Mouse (Mus musculus) liver, embryonic 15.5 days (tissue): ENCODE results near the gene Klhdc9. TPM values are rescaled to one million over a fixed set of nuclear protein-coding genes. Genes with fewer than 3 reads are reported as not detected.

Experiments
- ATAC-seq: fragments of 200-750 bp; cut with Nextera tagmentation; 2 replicates; pipeline ENCODE4 v1.8.0; 2017; ENCODE audit warnings: moderate number of reproducible peaks, mild to moderate bottlenecking, moderate library complexity; ENCODE audit not compliant: insufficient read depth
- H3K27ac ChIP-seq: fragments of 300-500 bp; sonication (generic); replicated peaks from 2 replicates; pipeline ENCODE4 v1.5.1; 2015; ENCODE audit warnings: mild to moderate bottlenecking, inconsistent platforms
- H3K27me3 ChIP-seq: fragments of 300-500 bp; sonication (generic); 2 replicates; pipeline ENCODE4 v1.6.1; 2015; ENCODE audit warnings: mild to moderate bottlenecking, inconsistent platforms
- H3K36me3 ChIP-seq: fragments of 300-500 bp; sonication (generic); replicated peaks from 2 replicates; pipeline ENCODE4 v1.6.1; 2015; ENCODE audit warnings: moderate library complexity, mild to moderate bottlenecking, inconsistent platforms
- H3K4me1 ChIP-seq: fragments of 300-500 bp; sonication (generic); replicated peaks from 2 replicates; pipeline ENCODE4 v1.6.1; 2015; ENCODE audit warnings: inconsistent platforms
- H3K4me2 ChIP-seq: fragments of 300-500 bp; sonication (generic); 2 replicates; pipeline ENCODE4 v1.6.1; 2015; ENCODE audit warnings: moderate library complexity, mild to moderate bottlenecking, inconsistent platforms
- H3K4me3 ChIP-seq: fragments of 300-500 bp; sonication (generic); replicated peaks from 2 replicates; pipeline ENCODE4 v1.5.1; 2015; ENCODE audit warnings: mild to moderate bottlenecking, inconsistent platforms
- H3K9ac ChIP-seq: fragments of 300-500 bp; sonication (generic); 2 replicates; pipeline ENCODE4 v1.6.1; 2015; ENCODE audit warnings: moderate library complexity, mild to moderate bottlenecking, inconsistent platforms
- H3K9me3 ChIP-seq: fragments of 300-500 bp; sonication (generic); replicated peaks from 2 replicates; pipeline ENCODE4 v1.6.1; 2016; ENCODE audit warnings: inconsistent platforms
- WGBS: fragments of 180-500 bp; shearing (Covaris S2); methylation state at CpG from one replicate; pipeline ENCODE4 v1.1.7; 2015; ENCODE audit warnings: mixed read lengths; ENCODE audit not compliant: insufficient replicate concordance; 5-methylcytosine and 5-hydroxymethylcytosine counted together
- polyA plus RNA-seq: library from polyadenylated mRNA; unstranded; fragments of >200 nt; fragmentation: Nextera tagmentation; extraction: Ambion mirVana; gene quantifications from 2 replicates; pipeline ENCODE4 v1.2.1, GENCODE M21; 2015

The Klhdc9 gene
- polyA plus RNA-seq, 1 experiment from 2014 or later, result 0.21 TPM

GRCm38 (mm10) chr1:171379935-171380599, 19.5 kb upstream of the Klhdc9 start:
- H3K27me3 ChIP-seq, result peaks cover 35% of the 10 kb centered on the region

GRCm38 (mm10) chr1:171378298-171378697, 17.7 kb upstream of the Klhdc9 start:
- Histone ChIP-seq H3K9ac (no peak overlapping the region), H3K4me1 (peaks cover 15% of the 10 kb centered on the region), H3K27ac (no peak overlapping the region), H3K4me3 (no peak overlapping the region), H3K36me3 (no peaks in the 10 kb centered on the region), H3K4me2 (no peak overlapping the region), H3K9me3 (no peaks in the 10 kb centered on the region), H3K27me3 (peaks cover 34% of the 10 kb centered on the region)
- ATAC-seq, result no peak
- WGBS, result 71% methylated on average over 6 of the region's 6 CpGs

More at GRCm38 (mm10) chr1:171379935-171380599, 19.5 kb upstream of the Klhdc9 start:
- Histone ChIP-seq H3K9me3 (no peaks in the 10 kb centered on the region), H3K36me3 (no peaks in the 10 kb centered on the region), H3K4me1 (peaks cover 15% of the 10 kb centered on the region), H3K4me3 (0 out of 2 replicates have a peak overlapping the region, but pooled peaks have one; percentile 16), H3K9ac (no peak overlapping the region), H3K27ac (no peak overlapping the region), H3K4me2 (peak overlapping the region; percentile 39)
- ATAC-seq, result no peak
- 6% methylated on average over 31 of the region's 31 CpGs for WGBS

- no peak overlapping the region for H3K9ac ChIP-seq
Observed at GRCm38 (mm10) chr1:171375646-171376097, 15.1 kb upstream of the Klhdc9 start.

DNA sequence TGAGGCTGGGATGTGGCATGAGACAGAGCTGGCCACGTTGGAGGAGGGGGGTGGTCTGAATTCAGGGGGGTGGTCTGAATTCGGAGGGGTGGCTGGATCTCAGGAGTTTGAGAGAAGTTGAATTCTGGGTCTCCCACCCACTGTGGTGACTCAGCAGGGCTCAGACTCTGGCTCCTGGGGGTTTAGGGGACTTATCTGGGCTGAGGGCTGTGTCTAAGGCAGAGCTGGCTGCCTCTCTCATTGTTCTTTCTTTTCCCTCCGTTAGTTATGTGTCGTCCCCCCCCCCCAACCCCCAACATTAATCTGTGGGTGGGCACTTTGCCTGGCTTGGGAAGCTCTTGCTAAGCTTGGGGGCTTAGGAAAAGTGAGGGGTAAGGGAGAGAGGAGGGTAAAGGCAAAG, 13.3 kb upstream of the Klhdc9 start:
- 3% methylated on average over 4 of the region's 4 CpGs for WGBS
- ATAC-seq, result no peak
- no peaks in the 10 kb centered on the region for H3K9me3 ChIP-seq
- H3K4me2 ChIP-seq, result no peak overlapping the region
- no peak overlapping the region for H3K9ac ChIP-seq
- H3K36me3 ChIP-seq, result no peaks in the 10 kb centered on the region
- H3K4me3 ChIP-seq, result no peak overlapping the region
- H3K4me1 ChIP-seq, result peaks cover 5% of the 10 kb centered on the region; the same call in 1 of the 2 replicates
- H3K27me3 ChIP-seq, result peaks cover 36% of the 10 kb centered on the region
- no peak overlapping the region for H3K27ac ChIP-seq

More at GRCm38 (mm10) chr1:171375646-171376097, 15.1 kb upstream of the Klhdc9 start:
- no peak overlapping the region for H3K27ac ChIP-seq
- ATAC-seq, result no peak
- H3K9me3 ChIP-seq, result no peaks in the 10 kb centered on the region
- peaks cover 44% of the 10 kb centered on the region for H3K27me3 ChIP-seq
- no peak overlapping the region for H3K4me2 ChIP-seq
- WGBS, result 38% methylated on average over 9 of the region's 9 CpGs
- H3K4me1 ChIP-seq, result peaks cover 15% of the 10 kb centered on the region
- H3K4me3 ChIP-seq, result no peak overlapping the region
- no peaks in the 10 kb centered on the region for H3K36me3 ChIP-seq

DNA sequence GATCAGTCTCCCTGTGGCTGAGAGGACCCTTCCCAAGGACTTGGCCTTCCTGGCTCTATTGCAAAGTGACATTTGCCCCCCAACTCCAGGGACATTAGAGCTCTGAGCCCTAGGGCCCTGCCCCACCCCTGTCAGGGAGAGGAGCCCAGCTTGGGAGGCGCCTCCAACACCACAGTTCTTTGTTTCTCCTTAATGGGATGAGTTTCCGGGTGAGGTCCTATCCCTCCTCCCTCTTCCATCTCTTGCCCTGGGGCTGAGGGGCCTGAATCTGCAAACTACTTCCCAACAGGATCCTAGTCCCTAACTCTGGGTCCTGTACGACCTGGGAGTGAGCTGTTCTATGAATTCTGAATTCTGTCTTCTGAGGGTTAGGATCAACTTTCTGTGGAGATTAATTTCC, 12.3 kb upstream of the Klhdc9 start:
- no peak overlapping the region for H3K4me2 ChIP-seq
- H3K27me3 ChIP-seq, result peaks cover 31% of the 10 kb centered on the region
- no peak for ATAC-seq
- WGBS, result 44% methylated on average over 3 of the region's 3 CpGs
- H3K4me3 ChIP-seq, result no peak overlapping the region
- H3K9ac ChIP-seq, result no peak overlapping the region
- H3K4me1 ChIP-seq, result peaks cover 5% of the 10 kb centered on the region; the same call in 1 of the 2 replicates
- no peaks in the 10 kb centered on the region for H3K36me3 ChIP-seq
- no peaks in the 10 kb centered on the region for H3K9me3 ChIP-seq
- no peak overlapping the region for H3K27ac ChIP-seq

- H3K4me2 ChIP-seq, result no peak within 1 kb of the TSS
- no peak for ATAC-seq
- no peaks in the 10 kb centered on the region for H3K9me3 ChIP-seq
- WGBS, result 39% methylated on average over 20 of the region's 20 CpGs
- H3K4me3 ChIP-seq, result no peak within 1 kb of the TSS
- H3K9ac ChIP-seq, result no peak within 1 kb of the TSS
- H3K27me3 ChIP-seq, result peaks cover 31% of the 10 kb centered on the region; the same call in 1 of the 2 replicates
- H3K4me1 ChIP-seq, result no peaks in the 10 kb centered on the region; the same call in 1 of the 2 replicates
- H3K27ac ChIP-seq, result no peak within 1 kb of the TSS
- no peaks in the 10 kb centered on the region for H3K36me3 ChIP-seq
Observed at GRCm38 (mm10) chr1:171369845-171370556, 9.4 kb upstream of the Klhdc9 start, which contains the start of gene Nectin4. Nectin4 (plus strand) TSS chr1:171370099.

DNA sequence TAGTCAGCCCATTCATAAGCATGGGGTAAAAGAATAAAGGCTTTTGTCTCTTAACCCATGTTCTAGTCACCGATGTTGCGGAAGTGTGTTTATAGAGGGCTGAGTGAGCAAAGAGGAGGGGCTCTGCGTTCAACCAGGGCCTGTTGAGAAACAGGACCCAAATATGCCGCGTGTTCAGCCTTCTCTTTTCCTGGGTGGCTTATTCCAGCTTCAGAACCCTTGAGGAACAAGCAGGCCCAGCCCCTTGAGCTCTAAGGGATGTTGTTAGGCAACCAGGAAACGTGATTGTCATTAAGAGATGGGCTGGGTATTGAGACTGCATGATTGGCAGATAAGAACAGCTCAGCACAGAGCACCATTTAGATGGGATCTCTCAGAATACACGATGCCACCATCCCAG, 5.3 kb upstream of the Klhdc9 start:
- peaks cover 8% of the 10 kb centered on the region; the same call in 1 of the 2 replicates for H3K27me3 ChIP-seq
- no peaks in the 10 kb centered on the region for H3K36me3 ChIP-seq
- H3K4me1 ChIP-seq, result peaks cover 12% of the 10 kb centered on the region
- H3K4me2 ChIP-seq, result no peak overlapping the region
- ATAC-seq, result no peak
- no peak overlapping the region for H3K27ac ChIP-seq
- WGBS, result 51% methylated on average over 7 of the region's 7 CpGs
- H3K9ac ChIP-seq, result no peak overlapping the region
- H3K9me3 ChIP-seq, result no peaks in the 10 kb centered on the region
- no peak overlapping the region for H3K4me3 ChIP-seq

DNA sequence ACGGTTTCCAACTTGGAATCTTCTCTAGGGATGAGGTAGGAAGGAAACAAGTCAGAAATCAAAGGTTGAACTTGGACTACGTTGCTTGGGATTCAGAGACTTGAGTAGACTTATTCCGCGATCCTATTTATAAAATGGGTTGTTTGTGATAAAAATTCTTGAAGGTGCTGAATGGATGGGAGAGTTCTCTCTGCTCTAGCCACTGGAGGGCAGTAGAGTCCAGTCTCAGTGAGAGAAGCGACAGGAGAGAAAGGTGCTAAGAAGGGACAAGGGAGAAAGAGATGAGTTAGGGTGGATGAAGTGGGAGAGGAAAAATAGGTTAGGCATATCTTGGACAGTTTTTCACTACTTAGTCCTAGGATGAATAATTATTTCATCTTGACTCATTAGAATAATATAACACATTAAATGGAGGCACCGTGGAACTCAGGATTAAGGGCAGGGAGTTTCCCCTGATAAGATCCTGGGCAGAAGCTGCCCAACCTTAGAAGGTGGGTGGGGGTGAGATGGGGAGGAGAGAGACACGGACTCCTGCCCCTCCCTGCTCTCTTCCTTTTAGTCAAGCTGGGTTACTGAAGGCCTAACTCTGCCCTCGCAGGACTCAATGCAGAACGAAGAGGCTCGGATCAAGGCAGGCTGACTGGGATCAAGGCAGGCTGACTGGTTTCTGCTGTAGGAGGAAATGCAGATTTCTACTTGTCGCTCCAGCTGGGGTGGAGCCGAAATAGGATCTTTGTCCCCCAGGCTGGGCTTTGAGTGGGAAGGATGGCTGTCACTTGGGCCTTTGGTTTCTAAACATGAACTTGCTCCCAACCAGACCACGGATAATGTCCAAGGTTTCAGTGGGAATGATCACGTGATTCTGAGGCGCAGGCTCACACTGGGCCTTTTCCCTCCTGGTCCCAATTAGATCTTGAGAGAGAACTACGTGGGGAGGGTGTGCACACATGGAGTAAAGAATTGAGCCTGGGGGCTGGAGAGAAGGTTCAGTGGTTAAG, 807 bp upstream of the Klhdc9 start:
- Histone ChIP-seq H3K27me3 (no peaks in the 10 kb centered on the region), H3K9me3 (no peaks in the 10 kb centered on the region), H3K36me3 (peaks cover 23% of the 10 kb centered on the region), H3K4me3 (peak overlapping the region; percentile 63), H3K4me2 (peak overlapping the region; percentile 87), H3K27ac (peak overlapping the region; percentile 61), H3K9ac (peak overlapping the region; percentile 56), H3K4me1 (peaks cover 29% of the 10 kb centered on the region)
- ATAC-seq, result peak; percentile 78
- 36% methylated on average over 16 of the region's 16 CpGs for WGBS

DNA sequence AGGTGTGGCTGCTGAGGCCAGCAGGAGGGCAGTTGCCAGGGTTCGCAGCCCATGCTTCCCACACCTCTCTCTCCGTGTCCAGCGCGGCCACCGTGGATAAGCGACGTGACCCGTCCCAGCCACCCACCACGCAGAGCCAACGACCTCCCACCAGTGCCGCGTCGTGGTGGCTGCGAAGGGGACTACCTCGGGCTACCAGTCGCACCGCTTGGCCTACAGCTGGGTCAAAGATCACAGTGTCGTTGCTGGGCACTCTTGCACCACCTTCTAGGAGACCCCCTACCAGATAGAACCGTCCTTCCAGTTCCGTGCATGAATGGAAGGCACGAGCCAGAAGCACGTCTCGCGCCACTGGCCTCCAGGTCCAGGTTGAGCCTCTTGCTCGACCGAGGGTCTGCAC, 345 bp downstream of the Klhdc9 start:
- peak overlapping the region; percentile 63 for H3K4me3 ChIP-seq
- H3K4me2 ChIP-seq, result peak overlapping the region; percentile 87
- WGBS, result 19% methylated on average over 26 of the region's 26 CpGs
- H3K36me3 ChIP-seq, result peaks cover 24% of the 10 kb centered on the region
- no peaks in the 10 kb centered on the region for H3K9me3 ChIP-seq
- peak; percentile 10; the same call in 1 of the 2 replicates for ATAC-seq
- peak overlapping the region; percentile 56 for H3K9ac ChIP-seq
- H3K4me1 ChIP-seq, result peaks cover 29% of the 10 kb centered on the region
- 0 out of 2 replicates have a peak overlapping the region, but pooled peaks have one; percentile 61 for H3K27ac ChIP-seq
- H3K27me3 ChIP-seq, result no peaks in the 10 kb centered on the region

DNA sequence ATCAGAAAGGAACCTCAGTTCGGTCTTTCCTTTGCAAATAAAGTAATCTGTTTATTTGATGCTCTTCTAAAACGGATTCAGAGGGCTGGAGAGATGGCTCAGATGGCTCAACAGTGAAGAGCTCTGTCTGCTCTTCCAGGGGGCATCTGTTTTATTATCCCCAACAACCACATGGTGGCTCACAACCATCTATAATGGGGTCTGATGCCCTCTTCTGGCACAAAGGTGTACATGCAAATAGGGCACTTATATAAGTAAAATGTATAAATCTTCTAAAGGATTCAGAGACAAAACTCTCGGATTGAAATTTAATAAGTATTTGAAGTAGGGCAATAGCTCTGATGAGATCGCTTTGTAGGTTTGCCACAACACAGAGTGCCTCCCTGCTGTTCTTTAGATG, 2.2 kb downstream of the Klhdc9 start:
- 62% methylated on average over 4 of the region's 4 CpGs for WGBS

More for the DNA sequence above, 2.2 kb downstream of the Klhdc9 start:
- Histone ChIP-seq H3K9me3 (no peaks in the 10 kb centered on the region), H3K36me3 (peaks cover 24% of the 10 kb centered on the region), H3K27ac (no peak overlapping the region), H3K4me1 (peaks cover 33% of the 10 kb centered on the region), H3K4me3 (no peak overlapping the region), H3K9ac (no peak overlapping the region), H3K4me2 (no peak overlapping the region), H3K27me3 (no peaks in the 10 kb centered on the region)
- ATAC-seq, result no peak
